Mouse (Mus musculus): Measurements from ENCODE around the gene Smc3.
A peak's percentile ranks its signal among the peaks of the same experiment; 100 is the strongest.

Gene Smc3

DNA sequence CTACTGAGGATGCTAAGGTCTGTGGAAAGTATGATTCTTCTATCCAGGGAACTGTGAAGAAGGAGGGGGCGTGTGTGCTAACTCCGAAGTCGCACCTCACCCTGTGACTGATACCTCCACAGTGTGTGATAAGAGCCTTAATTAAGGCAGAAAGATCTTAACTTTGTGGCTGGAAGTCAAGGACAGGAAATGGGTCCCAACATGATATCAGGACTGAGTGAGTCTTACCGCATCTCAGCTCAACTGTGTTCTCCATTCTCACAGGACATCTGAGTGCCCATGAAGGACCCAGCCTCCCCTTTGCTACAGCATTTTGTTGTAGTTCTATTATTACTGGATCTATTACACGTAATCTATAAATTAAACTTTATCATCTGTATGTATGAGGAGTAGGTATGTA lies 57.2 kb downstream of the Smc3 start:
- no peak for DNase-seq

DNA sequence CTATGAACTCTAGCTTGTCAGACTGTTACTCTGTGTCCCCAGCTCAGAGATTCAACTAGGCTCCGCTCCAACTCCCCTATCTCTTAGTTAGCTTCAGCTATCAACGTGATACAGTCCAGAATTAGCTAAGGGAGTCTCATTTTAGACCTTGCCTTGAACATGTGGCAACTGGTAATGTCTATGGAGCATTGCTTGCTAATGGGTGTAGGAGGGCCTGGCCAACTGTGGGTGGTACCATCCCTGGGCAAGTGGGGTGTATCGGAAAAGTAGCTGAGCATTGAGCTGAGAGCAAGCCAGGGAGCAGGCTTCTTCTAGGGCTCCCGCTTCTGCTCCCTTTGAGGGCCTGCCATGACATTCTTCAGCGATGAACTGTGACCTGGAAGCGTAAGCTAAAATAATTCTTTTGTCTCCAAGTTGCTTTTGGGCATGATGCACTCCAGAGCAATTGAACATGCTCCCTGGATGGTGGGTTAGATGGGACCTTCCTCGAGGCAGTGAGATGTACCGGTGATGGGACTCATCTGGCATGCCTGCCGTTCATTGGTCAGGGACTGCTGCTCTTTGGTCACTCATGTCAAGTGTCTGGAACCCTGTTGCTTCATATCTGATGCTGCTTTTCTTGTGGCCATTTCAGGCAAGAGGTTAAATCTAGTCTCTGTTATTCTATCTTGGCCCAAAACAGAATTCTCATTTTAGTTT lies 60.7 kb downstream of the Smc3 start:
- DNase-seq: no peak

DNA sequence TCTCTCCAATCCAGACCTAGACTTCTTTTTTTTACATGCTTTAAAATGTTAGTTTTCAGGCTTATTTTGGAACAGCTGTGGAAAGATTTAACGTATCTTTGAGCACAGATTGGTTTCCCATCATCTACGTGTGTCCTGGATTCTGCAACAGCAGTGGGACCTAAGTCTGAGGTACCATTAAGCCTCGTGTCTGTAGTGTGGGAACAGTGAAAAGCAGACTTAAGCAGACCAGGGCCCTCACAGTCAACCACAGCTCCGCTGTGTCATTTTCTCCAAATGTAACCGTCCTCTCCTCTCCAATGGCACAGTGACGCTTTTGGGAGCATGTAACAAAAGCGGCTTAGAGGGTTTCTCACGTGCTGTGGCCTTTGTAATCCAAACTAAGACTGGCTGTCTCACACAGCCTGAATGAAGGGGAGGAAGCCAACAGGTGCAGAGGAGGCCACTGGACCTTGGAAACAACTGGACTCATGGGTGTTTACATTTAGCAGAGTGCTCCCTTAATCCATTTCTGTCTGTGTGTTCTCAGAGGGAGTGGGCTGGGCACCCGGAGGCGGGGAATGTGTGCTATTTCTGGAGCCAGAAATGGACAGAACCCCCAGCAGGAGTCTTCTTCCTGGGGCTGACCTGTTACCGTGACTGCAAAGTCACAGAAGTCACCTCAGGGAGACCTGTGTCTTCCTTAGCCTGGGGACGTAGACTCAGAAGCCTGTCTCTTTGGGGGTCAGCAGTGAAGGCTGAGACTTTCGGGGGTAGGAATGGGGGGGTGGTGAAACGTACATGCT lies 61.9 kb downstream of the Smc3 start:
- DNase-seq: no peak

DNA sequence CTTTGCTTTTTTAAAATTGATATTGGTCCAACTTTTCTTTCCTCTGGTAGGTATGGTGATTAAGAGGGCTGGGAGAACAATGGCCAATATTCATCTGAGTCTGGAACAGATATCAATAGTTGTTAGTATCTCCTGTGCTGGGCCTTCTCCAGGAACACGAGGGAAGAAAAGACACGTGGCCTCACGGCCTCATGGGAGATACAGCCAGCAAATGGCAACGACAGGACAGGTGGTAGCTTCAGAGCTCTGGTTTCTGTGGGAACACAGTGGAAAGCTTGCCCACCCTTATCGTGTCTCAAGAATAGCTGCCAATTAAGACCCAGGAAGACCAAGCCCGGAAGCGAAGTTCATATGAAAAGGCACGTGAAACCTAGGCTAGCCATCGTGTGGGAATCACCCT lies 64.6 kb downstream of the Smc3 start:
- DNase-seq: no peak

DNA sequence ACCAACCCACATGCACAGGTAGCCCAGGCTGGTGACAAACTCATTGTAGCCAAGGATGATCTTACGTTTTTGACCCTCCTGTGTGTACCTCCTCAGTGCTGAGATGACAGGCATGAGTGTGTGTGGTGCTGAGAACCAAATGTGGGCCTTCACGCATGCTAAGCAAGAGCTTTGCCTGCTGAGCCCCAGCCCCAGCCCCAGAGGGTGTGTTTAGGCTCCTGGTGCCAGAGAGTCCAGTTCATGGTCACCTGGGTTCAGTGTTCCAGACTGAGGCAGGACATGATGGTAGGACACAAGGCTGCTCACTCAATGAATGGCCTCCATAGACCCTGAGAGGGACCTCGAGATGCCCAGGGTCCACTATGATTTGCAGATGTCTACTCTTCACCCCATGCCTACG lies 65.2 kb downstream of the Smc3 start:
- no peak for DNase-seq

DNA sequence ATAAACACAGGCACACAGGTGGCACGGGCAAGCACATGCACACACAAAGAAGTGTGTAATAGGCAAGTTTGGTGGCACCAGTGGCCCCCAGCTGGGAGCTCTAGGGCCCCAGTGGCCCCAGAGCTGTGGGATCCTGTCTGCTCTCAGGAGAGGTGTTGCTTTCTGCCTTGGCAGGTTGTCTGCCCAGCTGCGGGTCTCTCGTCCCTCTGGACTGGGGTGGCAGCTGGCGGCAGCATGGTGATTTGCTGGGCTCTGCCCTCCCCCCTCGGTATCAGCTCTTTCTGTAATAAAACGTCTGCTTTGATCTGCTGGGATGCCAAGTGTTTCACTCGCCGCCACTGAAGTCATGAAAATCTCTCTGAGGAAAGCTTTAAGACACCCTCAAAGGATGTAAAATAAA lies 66.5 kb downstream of the Smc3 start:
- DNase-seq: no peak

DNA sequence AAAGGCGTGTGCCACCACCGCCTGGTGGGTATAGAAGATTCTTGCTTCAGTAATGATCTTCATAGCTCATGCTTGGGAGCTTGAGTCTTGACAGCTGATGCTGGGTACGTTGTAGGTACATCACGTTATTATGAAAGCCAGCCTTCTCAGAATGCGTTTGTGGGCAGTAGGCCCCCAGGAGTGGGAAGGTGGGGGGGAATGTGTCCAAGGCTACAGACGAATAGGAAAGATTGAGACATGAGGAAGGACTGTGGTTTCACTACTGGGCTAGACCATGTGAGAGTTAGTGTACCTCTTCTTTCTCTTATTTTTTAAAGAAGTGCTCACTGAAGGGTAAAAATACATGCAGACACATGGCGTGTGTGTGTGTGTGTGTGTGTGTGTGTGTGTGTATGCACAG lies 68.6 kb downstream of the Smc3 start:
- DNase-seq: no peak

DNA sequence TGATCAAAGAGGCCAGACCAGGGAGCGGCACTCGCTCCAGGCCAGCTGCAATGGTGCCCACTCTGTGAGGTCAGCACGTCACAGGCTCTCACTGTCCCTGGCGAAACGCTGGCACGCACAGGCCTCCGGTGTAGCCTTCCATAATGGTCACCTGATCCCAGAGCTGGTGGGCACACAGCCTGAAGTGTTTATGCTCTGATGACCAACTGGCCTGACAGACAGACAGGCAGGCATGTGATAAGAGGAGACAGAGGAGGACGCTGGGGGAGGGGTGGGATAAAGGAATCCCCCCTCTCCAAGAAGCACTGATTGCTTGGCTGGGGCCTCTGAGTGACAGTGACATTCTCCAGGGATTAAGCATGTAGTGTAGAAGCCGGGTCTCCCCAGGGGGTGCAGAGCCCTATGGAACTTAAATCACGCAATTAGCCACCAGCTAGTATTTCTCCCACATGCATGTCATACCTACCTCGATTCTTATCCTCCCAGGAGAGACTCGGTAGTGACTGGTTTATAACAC lies 70.5 kb downstream of the Smc3 start:
- DNase-seq: no peak

DNA sequence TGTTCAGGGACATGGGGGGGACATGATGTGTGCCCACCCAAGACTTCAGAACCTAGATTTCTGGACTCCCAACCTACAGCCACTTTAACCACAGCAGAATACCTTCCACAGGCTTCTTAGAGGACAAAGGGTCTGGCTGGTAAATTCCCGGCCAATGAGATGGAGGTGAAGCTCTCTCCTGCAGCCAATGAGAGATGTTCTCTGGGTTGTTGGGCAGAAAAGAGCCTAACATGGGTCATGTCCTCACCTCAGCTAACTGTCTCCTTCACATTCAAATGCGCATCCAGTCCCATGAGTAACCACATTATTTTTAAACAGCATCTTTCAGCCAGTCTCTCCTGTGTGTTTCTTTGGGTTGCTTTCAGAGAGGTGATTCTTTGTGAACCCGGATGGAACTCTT lies 71.2 kb downstream of the Smc3 start:
- DNase-seq: no peak

DNA sequence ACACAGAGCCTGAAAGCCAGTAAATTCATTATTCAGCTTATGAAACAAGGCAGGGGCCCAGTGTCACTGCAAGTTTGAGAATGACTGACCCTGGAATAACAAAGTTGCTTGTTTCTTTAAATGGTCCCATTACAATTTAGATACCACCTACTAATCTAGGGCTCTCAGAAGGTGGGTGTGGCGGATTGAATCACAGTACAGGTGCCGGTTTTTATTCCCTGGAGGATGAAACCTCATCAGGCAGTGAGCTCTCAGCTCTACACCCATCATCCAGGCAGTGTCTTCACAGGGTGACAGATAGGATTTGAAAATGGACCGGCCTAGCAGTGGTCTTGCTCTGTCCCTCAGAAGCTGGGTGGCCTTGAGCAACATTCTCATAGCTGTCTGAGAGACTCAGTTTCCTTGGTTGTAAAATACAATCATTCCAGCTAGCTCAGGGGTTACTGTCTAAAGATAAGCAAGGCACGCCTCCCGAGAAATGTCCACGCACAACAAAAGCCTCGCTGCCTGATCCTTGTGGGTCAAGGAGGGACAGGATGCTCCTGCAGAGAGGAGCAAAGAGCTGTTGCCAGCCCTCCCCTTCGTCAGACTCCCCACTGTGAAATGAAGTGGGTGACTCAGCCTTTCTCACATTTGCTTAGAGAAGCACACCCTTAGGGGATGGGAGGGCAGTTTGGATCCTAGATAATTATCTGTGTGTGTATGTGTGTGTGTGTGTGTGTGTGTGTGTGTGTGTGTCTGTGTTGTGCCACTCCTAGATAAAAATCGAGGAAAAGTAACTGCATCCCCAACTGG lies 74.1 kb downstream of the Smc3 start:
- no peak for DNase-seq

DNA sequence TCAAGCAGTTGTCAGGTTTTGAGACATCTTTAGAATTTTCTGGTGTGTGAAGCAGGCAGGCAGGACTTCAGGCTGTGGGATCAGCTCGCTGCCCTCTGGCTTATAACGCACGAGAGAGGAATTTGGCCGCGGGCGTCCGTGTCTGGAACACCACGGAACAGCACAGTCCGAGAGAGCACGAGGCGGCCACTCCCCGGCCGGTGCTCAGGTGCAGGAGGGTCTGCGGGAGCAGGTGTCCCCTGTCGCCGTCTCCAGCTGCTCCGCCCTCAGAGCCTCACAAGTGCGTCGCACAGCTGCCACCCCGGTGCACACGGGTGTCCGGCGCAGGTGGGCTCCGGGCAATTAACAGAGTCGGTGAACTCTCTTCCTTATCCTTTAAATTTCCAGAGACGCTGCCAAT lies 76.0 kb downstream of the Smc3 start:
- peak in 1 of 2 experiments; percentile 33 for DNase-seq

DNA sequence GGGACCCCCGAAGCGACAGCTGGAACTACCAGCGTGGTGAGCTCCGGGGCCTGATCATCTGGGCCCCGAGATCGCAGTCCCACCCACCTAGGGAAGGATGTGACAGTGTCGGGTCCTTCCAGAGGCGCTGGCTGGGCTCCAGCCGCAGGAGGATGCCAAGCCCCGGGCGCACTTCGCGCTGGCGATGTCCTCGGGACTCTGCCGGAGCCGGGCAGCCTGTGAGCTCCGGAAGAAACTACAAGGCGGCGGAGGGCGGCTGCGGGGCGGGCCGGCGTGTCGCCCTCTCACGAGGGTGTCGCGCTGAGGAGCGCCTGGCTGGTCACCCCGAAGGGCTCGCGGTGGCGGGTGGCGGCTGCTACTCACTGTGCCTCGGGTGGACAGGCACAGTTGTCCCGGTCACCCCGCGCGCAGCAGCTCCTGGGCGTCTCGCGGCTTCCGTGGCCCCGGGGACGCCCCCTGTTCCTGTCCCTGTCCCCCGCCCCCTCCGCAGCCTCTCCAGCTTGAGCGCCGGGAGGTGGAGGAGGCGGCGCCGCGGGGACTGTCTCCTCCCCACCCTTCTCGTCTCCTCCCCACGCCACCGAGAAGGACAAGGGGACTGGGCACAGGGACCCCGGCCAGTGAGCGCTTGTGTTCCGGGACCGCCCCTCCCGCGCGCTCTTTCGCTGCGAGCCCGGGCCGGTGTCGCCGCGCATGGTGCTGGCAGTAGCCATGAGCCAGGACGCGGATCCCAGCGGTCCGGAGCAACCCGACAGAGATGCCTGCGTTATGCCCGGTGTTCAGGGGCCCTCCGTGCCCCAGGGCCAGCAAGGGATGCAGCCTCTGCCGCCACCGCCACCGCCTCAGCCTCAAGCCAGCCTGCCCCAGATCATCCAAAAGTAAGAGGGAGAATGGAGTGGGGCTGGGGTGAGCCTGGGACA lies 76.8 kb downstream of the Smc3 start, which contains the start of gene Rbm20:
Rbm20 (plus strand) TSS at position 589 of the 917 bp plus-strand sequence.
- DNase-seq: peak; percentile 62 to 78

DNA sequence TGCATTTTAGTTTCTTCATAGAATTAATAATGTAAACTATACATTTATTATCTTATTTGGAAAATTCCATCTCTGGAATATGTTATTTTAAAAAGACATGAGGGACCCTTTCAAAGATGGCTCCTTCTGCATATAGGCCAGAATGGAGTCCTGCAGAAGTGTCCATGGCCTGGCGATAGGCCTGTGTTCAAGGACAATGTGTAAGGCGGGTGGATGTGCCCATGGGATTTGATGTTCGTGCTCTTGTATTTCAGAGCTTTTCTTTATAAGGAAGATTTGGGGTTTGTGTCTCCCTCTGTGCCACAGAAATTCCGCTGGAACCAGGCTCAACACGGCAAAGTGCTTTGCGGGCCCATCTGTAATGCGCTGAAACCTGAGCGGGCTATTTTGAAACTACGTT lies 79.0 kb downstream of the Smc3 start:
- DNase-seq: no peak

DNA sequence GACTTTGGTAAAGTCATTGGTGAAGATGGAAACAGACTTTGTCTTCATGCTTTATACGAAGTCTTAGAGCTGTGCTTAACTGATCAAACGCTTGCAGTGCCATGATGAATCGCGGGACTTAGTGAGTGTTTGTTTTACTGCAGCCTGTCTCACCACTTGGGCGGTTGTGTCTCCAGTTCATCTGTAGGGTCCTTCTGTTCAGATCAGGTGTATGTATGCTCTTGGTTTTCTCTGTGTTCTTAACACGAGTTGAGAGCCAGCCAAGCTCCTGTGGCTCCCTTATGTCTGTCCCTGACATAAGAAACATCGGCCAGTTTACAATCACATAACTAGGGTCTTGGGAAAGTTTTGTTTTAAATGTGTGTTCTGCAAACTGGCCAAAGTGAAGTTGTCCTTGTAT lies 79.8 kb downstream of the Smc3 start:
- DNase-seq: no peak

DNA sequence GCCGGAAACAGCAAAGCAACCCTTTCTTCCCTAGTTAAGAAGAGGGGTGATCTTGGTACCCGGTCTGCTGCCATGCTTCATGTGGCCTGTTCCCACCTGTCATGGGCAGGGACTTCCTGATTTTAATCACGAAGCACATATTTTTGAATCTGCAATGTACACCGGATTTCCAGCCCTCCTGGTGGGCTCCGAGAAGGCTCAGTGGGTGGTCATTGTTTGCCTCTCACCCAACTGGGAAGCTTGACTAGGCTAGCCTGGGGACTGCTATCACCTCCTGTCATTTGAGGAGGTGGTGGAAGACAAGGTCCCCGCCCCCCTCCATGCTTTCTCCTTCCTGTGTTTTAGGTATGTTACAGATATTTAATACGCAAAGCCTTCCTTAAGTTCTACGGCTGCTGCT lies 82.2 kb downstream of the Smc3 start:
- DNase-seq: no peak

DNA sequence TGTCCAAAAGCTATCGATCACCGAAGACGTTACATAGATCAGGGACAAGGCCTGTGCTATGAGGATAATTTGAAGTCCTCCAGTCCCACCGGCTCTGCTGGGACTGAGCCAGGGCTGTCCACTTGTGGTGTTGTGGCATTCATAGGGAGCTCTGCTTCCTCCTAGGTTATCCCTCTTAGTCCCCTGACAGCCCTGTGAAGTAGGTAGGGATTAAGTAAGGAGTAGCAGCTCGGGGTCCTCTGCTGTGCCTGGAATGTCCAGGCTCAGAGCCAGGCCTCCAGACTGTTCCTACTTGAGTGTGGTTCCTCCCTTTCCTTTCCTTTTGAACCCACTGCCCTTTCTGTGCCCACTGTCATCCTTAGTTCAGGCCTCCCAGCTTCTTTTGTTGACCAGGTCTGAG lies 87.4 kb downstream of the Smc3 start:
- DNase-seq: no peak

DNA sequence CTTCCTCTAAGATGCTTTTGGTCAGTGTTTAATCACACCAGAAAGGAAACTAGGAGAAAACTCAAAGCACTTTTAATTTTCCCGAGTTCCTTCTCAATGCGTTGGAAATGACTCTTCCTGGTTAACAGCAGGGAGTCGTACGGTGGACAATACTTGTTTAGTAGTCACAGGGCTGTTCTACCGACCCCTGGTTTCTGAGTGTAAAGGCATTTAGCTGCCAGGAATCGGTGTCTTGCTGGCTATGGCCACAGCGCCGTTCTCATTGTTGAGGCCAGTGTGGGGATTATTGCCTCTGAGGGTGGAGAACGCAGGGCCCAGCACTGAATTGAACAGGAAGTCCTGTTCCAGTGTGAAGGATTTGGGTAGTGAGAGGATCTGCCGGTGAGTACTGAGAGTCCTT lies 90.6 kb downstream of the Smc3 start:
- no peak for DNase-seq

DNA sequence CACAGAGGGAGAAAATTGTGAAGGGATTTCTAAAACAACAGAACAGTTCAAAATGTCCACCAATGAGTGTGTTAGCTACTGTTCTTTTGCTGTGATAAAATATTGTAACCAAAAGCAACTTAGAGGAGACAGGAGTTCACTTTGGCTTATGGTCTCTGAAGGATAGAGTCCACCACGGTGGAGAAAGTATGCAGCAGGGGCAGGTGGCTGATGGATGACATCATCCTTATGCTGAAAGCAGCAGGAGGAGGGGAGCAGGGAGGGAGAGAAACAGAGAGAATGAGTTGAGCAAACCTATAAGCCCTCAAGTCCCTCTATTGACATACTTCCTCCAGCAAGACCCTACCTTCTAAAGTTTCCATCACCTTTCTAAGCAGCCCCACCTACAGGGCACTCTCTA lies 93.8 kb downstream of the Smc3 start:
- DNase-seq: no peak
